Mouse (Mus musculus) CH12F3 (cell line): ENCODE measurements around the gene Rasgef1b.

Experiments used
- in situ Hi-C: fragments of 300-500 bp; cut with MboI; formaldehyde crosslinking; loops from 2 replicates; pipeline ENCODE4 v1.14.3; 2020; ENCODE audit warnings: low sequenced_read_pairs

The Rasgef1b gene

DNA sequence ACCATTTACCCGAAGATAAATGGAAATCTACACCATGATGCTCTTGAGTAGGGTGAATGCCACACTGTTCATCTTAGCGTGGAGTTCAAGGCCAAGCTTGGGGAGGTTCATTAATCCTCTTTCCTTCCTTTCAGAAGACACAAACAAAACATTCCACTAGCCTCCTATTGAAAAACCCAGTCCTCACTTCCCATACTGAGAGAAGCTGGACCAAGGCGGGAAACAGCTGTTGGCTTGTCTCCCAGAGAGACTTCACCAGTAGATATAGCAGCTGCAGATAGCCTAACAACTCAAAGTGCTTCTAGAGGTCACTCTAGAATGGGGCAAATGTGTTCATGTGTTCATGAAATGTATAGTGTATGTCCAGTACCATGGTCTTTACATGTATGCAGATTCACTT, 495.7 kb downstream of the Rasgef1b start:
- in situ Hi-C loops: no loop called here

DNA sequence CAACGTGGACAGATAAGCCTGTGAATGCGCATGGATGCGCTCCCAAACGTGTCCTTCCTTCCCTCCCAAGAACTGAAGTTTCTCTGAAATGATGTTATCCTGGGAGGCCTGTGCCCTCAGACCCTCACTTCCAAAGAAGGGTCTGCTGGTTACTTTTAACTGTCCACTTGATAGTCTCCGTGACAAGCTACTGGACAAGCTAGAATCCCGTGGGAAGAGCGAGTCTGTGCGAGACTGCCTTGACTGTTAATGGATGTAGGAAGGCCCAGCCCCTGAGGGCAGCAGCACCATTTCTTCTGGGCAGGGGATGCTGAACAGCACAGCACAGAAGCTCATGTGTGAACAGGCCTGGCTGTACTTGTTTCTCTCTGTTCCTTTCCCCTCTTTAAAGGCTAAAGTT, 496.5 kb downstream of the Rasgef1b start:
- in situ Hi-C loops: no loop called here

DNA sequence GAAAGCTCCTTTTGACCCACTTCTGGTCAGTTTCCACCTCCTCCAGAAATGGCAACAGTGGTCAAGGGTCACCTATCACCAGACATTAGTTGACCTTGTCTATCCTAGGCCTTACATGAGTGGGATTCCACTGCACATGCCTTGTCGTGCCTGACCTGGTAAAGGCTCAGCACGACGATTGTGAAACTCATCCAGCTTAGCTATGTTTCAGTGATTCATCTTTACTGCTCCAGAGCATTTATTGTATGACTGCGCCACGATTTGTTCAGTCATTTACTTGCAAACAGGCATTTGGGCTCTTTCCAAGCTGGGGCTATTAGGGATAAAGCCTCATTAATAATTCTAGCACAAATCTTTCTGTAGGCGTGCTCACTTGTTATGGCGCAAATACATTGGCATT, 498.4 kb downstream of the Rasgef1b start:
- in situ Hi-C loops: no loop called here

DNA sequence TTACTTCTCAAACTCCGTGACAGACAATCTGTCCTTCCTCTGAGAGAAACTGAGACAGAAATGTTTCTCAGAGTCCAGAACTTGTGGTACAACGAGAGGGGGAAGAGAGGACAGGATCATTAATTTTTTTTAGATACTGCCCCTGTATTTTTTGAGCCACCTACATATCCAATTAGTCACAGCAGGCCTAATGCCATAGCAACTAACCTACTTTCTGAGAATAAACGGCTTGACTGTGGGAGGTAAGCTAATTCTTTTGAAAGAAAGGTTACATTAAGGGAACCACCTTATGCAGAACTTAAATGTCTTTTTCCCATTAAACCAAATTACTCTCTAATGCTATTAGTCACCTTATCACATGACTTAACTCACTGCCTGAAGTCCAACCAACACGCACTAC, 501.5 kb downstream of the Rasgef1b start:
- in situ Hi-C loops: no loop called here

DNA sequence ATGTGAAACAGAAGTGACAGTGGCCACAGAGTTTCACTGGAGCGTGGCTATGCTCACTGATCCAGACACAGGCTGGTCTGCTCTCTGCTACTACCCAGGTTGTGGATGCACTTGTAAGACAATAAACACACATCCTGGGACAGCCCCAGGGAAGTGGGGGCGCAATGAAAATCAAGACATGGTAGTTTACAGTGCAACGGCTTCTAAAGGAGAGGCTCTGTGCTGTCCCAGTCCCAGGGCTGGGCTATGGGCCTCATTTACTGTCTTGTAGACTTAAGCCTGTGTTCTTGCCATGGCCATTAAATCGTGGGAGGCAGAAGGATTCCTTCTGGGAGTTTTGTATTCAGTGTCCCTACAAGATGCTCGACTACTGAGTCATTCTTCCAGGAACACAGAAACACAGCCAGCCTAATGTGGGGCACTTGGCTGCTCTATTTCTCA, 504.3 kb downstream of the Rasgef1b start:
- in situ Hi-C loops: loop anchor here (25.0 kb wide), 1 partner anchor 663 kb away; no protein-coding TSS in a partner anchor

DNA sequence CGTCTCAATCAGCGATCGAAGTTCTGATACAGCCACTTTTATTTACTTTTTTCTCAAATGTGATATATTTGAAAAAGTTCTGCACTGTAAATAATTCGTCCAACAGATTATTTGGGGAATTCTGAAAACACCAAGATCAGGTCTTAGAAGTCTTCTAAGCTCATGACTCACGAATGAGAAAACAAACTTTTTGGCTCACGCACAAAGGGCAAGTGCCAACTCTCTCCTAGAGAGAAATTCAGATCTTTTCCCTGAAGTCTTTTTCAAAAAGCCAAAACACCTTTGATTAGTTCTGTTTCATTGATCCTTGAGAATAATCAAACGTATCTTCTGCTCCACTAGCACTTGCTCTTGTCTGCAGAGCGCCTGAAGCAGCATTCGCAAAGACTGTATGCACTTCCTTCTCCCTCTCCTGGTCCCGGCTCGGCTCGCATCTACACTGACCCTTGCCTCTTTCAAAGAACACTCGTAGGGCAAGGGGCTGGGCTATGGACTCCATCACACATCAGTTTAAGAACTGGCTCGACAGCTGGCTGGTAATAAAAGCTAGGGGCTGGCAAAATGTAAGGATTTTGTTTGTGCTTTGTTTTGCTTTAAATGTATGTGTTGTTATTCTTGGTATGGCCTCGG, 504.9 kb downstream of the Rasgef1b start:
- in situ Hi-C loops: loop anchor here (25.0 kb wide), 1 partner anchor 663 kb away; no protein-coding TSS in a partner anchor

DNA sequence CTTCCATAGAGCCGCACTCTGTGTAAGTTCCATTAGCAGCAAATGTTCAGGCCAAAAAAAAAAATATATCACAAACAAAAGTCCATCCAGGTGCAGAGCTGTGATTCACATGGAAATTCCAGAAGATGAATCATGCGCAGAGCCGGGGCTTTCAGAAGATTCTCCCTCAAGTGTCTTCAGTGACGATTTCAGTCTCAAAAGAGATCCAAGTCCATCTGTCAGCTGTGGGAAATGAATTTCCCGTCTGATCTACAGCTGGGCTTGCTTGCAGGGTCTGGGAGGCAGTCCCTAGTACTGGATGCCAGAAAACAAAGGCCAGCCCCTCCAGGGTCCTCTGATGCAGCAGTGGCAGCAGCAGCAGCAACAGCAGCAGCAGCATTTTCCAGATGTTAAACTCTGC, 510.5 kb downstream of the Rasgef1b start:
- in situ Hi-C loops: loop anchor here (25.0 kb wide), 1 partner anchor 669 kb away; no protein-coding TSS in a partner anchor

DNA sequence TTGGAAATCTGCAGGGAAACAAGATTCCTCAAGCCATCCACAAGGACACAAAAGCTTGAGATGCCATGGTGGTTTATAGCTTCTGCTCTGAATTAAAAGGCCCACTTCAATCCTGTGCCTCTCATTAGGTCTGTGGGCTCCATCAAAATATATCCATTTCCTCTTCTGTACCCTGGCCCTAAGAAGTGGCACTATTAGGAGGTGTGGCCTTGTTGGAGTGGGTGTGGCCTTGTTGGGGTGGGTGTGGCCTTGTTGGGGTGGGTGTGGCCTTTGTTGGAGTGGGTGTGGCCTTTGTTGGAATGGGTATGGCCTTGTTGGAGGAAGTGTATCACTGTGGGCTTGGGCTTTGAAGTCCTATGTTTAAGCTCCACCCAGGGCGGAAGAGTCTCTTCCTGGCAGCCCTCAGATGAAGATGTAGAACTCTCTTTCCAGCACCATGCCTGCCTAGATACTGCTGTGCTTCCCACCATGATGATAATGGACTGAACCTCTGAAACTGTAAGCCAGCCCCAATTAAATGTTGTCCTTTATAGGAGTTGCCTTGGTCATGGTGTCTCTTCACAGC, 512.2 kb downstream of the Rasgef1b start:
- in situ Hi-C loops: loop anchor here (25.0 kb wide), 1 partner anchor 671 kb away; no protein-coding TSS in a partner anchor

DNA sequence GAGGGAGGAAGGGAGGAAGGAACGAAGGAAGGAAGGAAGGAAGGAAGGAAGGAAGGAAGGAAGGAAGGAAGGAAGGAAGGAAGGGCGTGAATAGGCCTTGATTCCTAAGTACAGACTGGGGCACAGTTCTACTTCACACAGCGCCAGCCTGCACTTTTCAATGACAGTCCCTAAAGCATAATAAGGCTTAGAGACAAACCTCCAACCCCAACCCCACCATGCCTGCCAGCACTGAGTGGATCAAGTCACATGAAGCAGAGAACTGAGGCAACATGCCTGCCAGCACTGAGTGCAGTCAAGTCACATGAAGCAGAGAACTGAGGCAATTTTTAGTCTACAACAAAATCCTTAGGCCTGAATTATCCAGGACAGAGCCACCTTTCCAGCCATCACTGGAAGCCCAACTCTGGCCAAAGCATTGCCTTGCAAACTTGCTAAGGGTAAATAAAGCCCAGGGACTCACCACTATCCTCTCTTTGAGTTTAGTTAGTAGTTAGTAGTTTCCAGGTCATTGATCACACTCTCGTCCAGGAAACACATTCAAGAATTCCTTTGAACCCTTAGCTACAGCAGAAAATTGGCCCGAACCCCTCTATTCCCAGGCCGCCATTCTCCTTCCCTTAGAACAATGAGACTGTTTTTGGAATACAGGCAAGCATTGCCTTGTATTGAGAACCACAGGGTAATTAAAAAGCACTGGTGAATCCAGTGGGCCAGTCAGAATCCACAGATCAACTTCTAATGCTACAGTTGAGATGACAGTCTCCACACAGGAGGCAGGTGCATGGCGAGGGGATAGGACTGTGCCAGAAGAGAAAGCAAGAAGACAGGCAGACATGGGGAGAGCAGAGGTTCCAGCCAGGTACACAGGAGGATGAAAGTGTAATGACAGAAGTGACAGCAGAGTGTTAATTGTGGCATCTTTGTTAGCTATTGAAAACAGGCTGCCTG, 513.4 kb downstream of the Rasgef1b start:
- in situ Hi-C loops: loop anchor here (25.0 kb wide), 1 partner anchor 672 kb away; no protein-coding TSS in a partner anchor

DNA sequence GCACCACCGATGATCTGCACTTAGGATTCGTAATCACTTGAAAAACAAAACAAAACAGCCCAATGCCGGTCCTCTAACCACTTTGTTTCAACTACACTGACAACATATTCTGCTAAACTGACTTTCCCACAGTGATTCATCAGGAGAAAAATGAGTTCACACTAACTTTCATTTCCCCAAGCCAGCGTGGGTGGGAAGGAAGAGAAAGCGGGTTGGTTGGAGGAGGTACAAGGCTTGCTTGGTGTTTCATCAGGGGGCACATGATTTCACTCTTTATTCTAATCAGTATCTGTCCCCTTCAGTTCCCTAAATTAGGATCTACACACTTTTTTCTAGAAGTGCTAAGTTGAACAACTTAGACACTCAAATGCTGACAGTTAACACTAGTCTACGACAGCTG, 514.5 kb downstream of the Rasgef1b start:
- in situ Hi-C loops: loop anchor here (25.0 kb wide), 1 partner anchor 673 kb away; no protein-coding TSS in a partner anchor

DNA sequence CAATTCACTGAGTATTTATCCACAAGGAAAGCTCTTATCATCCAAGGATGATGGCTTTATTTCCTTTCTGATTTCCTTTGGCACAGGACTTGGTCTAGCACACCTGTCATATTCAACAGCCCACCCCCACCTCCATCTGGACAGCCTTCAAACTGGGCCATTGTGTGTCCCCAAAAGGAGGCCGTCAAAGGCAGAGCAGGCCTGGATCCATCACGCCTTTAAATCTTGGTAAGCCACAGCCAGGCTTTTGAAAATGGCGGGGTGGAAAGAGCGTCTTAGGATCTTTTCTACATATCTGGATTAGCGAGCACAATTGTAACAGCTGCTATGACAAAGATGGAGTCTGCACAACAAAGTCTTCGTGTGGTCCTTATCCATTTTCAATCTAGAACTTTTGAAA, 515.7 kb downstream of the Rasgef1b start:
- in situ Hi-C loops: loop anchor here (25.0 kb wide), 1 partner anchor 674 kb away; no protein-coding TSS in a partner anchor

DNA sequence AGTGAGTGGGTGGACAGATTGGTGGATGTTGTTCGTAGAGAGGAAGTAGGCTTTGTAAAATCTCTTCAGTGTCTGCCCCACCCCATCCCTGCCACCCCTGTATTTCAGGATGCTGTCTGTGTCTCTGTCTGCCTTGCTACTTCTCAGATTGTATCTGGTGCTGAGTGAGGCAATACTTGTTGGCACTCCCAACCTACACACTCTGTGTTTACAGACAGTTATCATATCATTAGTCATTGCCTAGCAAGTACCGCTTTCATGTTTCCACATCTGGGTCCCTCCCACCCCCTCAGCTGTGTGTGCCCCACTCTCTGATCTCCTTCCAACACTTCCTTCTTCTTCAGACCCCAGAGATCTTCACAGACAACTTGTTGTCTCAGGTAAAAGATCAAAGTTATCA, 525.4 kb downstream of the Rasgef1b start:
- in situ Hi-C loops: loop anchor here (25.0 kb wide), 1 partner anchor 684 kb away; no protein-coding TSS in a partner anchor

DNA sequence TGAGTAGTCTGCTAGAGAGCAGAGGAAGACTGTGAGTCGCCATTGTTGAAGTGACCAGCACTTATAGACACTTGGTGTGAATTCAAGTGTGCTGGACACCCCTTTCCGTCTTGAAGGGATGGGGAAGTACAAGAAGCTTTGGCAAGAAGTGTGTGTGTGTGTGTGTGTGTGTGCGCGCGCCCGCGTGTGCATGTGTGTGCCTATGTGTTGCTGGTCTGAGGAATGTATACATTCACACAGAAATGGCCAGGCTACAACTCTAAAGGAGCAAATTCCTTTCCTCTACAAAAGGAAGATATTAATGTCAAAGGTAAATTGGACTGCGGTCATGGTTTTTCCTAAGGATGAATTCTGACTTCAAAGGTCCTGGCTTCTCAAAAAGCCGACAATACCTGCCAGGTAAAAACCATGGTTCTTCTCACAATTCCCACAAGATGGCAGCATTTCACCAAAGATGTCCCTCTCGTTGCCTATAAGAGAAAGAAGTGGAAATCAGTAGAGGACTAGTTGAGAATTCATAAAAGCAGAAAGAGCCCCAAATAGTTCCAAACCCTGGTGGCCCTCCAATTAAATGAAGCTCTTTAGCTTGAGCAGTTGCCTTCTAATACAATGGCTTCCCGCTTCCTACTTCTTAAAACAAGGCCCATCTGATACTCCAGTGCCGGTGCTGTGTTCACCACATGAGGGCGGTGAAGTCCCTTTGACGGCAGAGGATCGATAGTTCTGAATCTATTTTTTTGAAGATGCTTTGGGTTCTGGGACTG, 526.6 kb downstream of the Rasgef1b start:
- in situ Hi-C loops: loop anchor here (25.0 kb wide), 1 partner anchor 685 kb away; no protein-coding TSS in a partner anchor

DNA sequence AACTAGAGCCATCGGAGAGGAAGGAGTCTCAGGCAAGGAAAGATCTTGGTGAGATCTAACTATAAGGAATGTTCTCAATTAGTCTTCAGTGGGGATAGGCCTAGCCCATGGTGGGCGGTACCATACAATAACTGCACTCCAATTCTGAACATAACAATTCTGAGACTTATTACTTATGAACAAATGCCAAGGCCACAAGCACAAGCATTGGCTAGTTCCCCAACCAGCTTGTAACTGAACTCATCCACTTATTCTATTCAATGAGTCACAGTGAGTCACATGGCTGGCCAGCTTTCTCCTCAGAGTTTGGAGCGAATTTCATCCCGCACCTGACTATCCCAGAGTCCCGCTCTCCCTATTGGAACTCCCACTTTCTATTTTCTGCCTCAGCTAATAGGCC, 533.4 kb downstream of the Rasgef1b start:
- in situ Hi-C loops: no loop called here

DNA sequence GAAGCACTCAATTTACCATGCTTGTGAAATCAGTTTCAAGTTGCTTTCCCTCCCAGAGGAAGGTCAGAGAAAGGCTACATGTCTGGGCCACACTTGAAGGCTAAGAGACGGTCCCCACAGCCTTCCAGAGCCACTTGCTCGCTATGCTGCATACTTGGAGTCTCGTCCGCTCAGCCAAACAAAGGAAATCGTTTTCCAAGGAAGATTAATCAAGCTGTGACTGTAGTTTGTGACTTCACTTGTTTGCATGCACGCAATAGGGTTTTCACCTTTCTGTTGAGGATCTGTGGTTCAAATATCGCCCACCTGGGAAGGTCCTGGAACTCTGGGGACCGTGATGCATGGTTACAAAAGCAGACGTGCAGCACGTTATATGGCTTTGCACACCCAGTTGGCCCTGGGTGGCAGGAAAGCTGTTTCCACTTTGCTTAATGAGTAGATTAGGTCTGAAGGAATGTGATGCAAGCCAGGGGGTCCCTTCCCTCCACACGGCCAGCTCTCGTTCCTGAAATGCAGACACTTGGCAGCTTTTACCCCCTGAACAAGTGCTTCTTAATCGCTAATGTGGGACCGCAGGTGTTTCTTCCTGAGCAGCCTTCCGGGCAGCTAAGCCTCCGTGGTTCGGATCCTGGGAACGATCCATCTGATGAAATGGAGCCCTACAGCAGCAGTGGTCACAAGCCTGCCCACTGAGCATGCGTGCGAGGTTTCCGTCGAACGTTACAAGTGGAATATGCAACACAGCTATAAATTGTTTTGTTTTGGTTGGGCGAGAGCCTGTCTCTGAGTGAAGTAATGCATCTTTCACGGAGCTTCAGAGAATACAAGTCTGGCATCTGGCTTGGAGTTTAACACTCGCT, 537.7 kb downstream of the Rasgef1b start:
- in situ Hi-C loops: no loop called here

DNA sequence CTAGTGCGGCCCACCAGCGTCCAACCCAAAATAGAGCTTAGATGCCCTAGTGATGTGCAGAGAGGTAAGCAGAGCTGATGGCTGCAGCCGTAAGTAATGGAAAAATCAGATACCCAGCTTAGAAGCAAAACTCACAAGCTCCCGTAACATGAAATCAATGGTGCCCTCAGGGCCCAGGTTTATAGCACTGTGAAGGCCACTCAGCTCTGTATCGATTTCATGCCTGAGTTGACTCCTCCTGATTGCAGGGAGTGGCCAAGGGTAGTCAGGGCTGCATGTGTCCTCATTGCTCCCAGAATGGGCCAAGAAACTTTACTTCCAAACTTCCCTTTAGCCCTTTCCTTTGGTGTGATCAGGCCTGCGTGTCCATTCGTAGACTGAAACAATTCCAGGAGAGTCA, 545.2 kb downstream of the Rasgef1b start:
- in situ Hi-C loops: no loop called here

DNA sequence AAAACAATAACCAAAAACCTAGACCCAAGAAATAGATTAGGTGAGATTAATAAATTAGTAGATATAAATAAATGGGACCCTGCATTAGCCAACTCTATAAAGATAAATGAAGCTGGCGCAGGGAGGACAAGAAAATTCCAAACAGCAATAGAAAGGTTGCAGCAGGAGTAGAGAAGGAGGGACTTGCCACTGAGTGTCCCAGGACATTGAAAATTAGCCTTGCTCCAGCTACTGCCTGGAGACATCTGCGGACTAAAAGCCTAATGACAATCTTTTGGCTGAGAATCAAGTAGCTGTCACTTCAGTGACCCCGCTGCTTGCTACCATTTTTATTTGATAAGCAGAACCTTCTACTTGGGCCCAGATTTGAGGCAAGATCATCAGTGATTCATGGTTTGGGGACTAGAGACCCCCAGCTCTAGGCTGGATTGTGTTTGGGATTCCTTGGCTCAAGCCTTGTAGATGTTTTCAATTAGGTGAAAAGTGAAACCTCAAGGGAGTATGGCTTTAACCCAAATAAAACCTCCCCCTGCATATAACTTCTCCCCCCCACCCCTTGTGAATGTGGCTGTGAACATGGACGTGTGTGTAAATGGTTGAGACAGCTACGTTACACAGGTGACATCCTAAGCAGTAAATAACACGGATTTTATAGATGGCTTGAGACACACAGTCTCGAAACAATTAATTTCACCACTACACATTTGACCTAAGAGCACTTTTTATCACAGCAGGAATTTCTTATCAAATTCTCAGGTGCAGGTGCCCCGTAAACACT, 554.1 kb downstream of the Rasgef1b start:
- in situ Hi-C loops: no loop called here

DNA sequence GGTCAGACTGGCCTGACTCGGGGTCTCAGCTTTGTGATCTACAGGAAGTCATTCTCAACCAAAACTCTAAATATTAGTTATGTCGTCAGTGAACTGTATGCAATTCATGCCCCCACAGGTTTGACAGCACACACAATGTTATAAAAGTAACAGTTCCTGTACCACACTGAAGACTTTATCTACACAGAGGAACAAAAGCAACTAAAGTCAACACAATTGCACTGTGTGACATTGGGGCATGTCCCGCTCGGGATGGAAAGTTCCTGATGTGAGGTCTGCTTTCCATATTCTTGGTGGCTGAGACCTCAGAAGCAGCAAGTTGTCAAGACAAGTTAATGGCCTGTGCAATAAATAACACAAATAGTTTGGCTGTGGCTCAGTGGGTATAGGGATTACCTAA, 559.0 kb downstream of the Rasgef1b start:
- in situ Hi-C loops: no loop called here

DNA sequence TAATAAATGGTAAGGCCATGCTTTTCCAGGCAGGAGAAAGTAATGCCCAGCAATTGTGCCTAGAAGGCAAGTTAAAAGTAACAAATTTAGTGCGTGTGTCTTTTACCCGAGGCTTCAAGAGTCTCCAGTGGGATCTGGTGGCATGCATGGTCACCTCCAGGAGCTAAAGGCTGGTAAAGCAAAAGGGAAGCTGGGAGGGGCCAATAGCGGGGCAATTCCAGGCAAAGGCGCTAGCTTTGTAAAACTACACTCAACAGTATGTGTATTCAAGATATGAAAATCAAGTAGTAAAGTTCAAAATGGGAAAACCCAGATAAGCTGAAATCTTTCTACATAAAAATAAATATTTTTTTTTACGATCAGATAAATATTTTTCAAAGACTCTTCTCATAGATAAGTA, 561.1 kb downstream of the Rasgef1b start:
- in situ Hi-C loops: no loop called here
